Mouse (Mus musculus): ENCODE data around the gene Ell2.

Ell2 gene

DNA sequence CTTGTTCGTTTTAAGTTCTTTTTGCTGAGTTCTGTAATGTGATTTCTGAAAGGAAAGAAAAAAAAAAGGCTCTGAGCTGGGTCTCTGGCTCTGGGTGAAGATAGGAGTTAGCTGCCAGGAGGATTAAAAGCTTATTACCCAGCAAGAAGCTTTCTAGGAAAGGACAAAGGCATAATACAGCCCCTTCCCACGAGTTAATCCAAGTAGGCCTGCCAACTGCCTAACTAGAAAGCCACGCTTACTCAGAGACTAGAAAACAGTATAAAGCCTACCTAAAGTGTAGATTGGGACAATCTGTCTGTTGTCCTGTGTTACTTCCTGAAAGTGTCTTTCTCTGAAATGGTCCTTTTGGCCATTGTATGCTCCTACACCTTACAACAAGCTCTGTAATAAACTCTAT, 111.9 kb downstream of the Ell2 start:
- no peak for DNase-seq (ENCODE audit: low spot score)

DNA sequence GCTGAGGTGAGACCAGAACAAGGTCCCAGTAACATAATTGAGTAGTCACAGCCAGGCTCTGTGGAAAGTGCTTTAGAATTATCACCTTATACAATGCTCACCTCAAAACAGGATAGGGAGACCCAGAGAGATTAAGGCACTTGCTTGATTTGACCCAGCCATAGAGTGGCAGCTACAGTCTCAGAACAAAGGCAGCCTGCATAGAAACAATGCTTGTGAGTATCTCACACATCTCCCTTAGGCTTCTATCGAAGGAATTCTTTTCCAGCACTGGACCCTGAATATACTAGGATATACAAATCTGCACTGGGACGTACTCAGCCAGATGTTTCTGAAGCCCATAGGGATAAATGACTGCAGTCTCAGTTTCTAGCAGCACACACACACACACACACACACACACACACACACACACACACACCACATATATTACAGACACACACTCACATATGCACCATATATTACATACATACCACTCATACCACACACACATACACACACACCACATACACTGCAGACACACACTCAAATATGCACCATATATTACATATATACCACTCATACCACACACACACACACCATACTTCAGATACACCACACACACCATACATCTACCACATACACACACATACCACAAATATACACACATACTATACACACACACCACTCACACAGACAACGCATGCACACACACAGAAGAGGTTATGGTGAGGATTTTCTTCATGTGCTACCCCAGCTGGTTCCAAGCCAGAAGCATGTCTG, 112.6 kb downstream of the Ell2 start:
- no peak for DNase-seq (ENCODE audit: low spot score)

DNA sequence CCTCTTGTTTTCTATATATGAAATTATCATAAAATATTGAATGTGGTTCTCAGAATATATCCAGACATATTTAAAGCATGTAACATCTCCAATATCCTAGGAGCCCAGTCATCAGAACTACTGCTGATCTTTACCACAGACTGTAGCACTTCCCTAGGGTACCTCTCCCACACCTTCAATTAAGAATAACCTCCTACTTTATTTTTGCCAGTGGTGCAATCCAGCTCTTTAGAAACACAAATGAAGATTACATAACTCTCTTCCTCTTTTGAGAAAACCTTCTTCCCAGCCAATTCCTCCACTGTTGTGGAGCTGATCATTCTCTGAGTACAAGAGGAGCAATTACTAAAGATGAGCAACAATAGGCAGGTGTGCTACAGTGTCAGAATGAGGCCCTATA, 113.3 kb downstream of the Ell2 start:
- DNase-seq (ENCODE audit: low spot score): no peak

All from T-cell, adult 2 months (primary cell).